Mouse (Mus musculus) midbrain, embryonic 14.5 days (tissue): Measurements from ENCODE around the gene Herc1. TPM values are rescaled to one million over a fixed set of nuclear protein-coding genes. Genes with fewer than 3 reads are reported as not detected.
"Not testable (repeated sequence)": the region's sequence is repeated elsewhere in the genome, so short reads cannot be mapped to it uniquely, and the experiment has no call there.

Experiments
- ATAC-seq: fragments of 200-750 bp; cut with Nextera tagmentation; 2 replicates; pipeline ENCODE4 v1.8.0; 2017; ENCODE audit warnings: moderate number of reproducible peaks, moderate library complexity; ENCODE audit not compliant: low FRiP score, low TSS enrichment
- DNase-seq: peaks from one replicate; pipeline ENCODE4 v3.0.0-alpha.2; 2015
- H3K27ac ChIP-seq: fragments of 300-500 bp; sonication (generic); replicated peaks from 2 replicates; pipeline ENCODE4 v1.5.1; 2014; ENCODE audit warnings: mild to moderate bottlenecking, low read depth, low read length, moderate library complexity
- H3K27me3 ChIP-seq: fragments of 300-500 bp; sonication (generic); 2 replicates; pipeline ENCODE4 v1.6.1; 2014; ENCODE audit warnings: low read length, control low read depth, mixed read lengths; ENCODE audit not compliant: control insufficient read depth, insufficient read depth
- H3K36me3 ChIP-seq: fragments of 300-500 bp; sonication (generic); 2 replicates; pipeline ENCODE4 v1.6.1; 2014; ENCODE audit warnings: low read length, control low read depth; ENCODE audit not compliant: control insufficient read depth, insufficient read depth
- H3K4me1 ChIP-seq: fragments of 300-500 bp; sonication (generic); 2 replicates; pipeline ENCODE4 v1.6.1; 2014; ENCODE audit warnings: mild to moderate bottlenecking, antibody characterized with exemption, low read length, control low read depth; ENCODE audit not compliant: control insufficient read depth, insufficient read depth
- H3K4me2 ChIP-seq: fragments of 300-500 bp; sonication (generic); 2 replicates; pipeline ENCODE4 v1.6.1; 2014; ENCODE audit warnings: mild to moderate bottlenecking, low read length, moderate library complexity
- H3K4me3 ChIP-seq: fragments of 300-500 bp; sonication (generic); replicated peaks from 2 replicates; pipeline ENCODE4 v1.5.1; 2014; ENCODE audit warnings: low read depth, low read length
- H3K9ac ChIP-seq: fragments of 300-500 bp; sonication (generic); replicated peaks from 2 replicates; pipeline ENCODE4 v1.6.1; 2014; ENCODE audit warnings: mild to moderate bottlenecking, low read length, moderate library complexity
- H3K9me3 ChIP-seq: fragments of 300-500 bp; sonication (generic); 2 replicates; pipeline ENCODE4 v1.6.1; 2016; ENCODE audit warnings: low read length, control low read depth, mixed read lengths; ENCODE audit not compliant: control insufficient read depth
- WGBS: fragments of 180-500 bp; shearing (Covaris S2); extraction: QIAGEN DNeasy Blood & Tissue Kit; methylation state at CpG from one replicate; pipeline ENCODE4 v1.1.7; 2014; 5-methylcytosine and 5-hydroxymethylcytosine counted together
- polyA plus RNA-seq: library from polyadenylated mRNA; unstranded; fragments of >200 nt; fragmentation: Nextera tagmentation; extraction: Ambion mirVana; gene quantifications from 2 replicates; pipeline ENCODE4 v1.2.1, GENCODE M21; 2014

Herc1 gene
- polyA plus RNA-seq, 1 experiment from 2014 or later, result 64.1 TPM

DNA sequence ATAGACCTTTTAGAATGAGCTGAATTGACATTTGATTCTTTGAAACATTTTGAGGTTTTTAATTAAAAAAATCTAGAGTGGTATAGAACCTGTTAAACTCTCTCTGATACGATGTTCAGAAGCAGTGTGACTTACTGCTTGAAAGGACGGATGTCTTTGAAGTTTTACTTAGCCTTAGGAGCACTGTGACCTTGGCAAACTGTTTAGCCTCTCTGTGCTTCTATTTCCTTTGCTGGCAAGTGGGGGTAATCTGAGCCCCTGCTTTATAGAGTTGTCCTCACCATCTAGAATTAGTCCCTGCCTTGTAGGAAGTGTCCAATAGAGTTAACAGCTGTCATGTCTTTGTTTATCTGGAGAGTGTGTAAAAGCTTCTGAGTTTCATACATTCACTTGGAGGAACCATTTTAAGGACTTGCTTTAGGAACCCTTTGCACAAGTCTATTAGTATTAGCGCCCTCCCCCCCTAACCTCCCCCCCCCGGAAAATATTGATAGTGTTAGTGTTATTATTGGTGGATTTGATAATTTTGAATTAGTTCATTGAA, 18.7 kb downstream of the Herc1 start:
- Histone ChIP-seq H3K9ac (no peak overlapping the region), H3K9me3 (no peaks in the 10 kb centered on the region), H3K4me3 (no peak overlapping the region), H3K27ac (no peak overlapping the region), H3K27me3 (no peaks in the 10 kb centered on the region), H3K36me3 (peaks cover 16% of the 10 kb centered on the region; the same call in 1 of the 2 replicates), H3K4me1 (no peaks in the 10 kb centered on the region), H3K4me2 (no peak overlapping the region)
- WGBS, result 70% methylated on average over 4 of the region's 4 CpGs
- DNase-seq (no peak), ATAC-seq (no peak)

GRCm38 (mm10) chr9:66370334-66370733, 20.1 kb downstream of the Herc1 start:
- H3K27me3 ChIP-seq, result no peaks in the 10 kb centered on the region
- H3K4me1 ChIP-seq, result no peaks in the 10 kb centered on the region
- no peak overlapping the region for H3K4me2 ChIP-seq
- no peak for DNase-seq
- WGBS, result 83% methylated on average over 3 of the region's 3 CpGs
- H3K27ac ChIP-seq, result no peak overlapping the region
- no peak for ATAC-seq
- no peak overlapping the region for H3K9ac ChIP-seq
- H3K36me3 ChIP-seq, result peaks cover 20% of the 10 kb centered on the region; the same call in 1 of the 2 replicates
- no peak overlapping the region for H3K4me3 ChIP-seq
- H3K9me3 ChIP-seq, result no peaks in the 10 kb centered on the region

DNA sequence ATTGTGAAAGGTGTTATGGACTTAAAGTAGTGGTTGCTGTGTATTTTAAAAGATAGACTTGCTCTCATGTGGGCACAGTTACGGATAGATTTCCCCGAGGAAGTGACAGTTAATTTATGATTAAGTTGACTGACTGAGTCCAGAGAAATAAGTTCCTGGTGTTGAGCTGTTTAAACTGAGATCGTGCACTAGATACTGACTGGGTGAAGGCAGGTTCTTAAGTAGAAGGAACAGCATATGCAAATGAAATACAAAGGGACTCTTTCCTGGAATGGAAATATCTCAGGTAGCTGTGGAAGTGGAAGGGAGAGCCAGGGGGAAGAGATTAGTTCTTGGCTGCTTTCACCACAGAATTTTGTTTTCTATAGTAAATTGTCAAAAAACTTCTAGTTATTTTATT, 20.6 kb downstream of the Herc1 start:
- H3K27ac ChIP-seq, result no peak overlapping the region
- WGBS, result 86% methylated on average over 3 of the region's 3 CpGs
- H3K27me3 ChIP-seq, result no peaks in the 10 kb centered on the region
- H3K4me2 ChIP-seq, result no peak overlapping the region
- H3K36me3 ChIP-seq, result peaks cover 20% of the 10 kb centered on the region; the same call in 1 of the 2 replicates
- DNase-seq (no peak), ATAC-seq (no peak)
- H3K9ac ChIP-seq, result no peak overlapping the region
- no peak overlapping the region for H3K4me3 ChIP-seq
- no peaks in the 10 kb centered on the region for H3K9me3 ChIP-seq
- no peaks in the 10 kb centered on the region for H3K4me1 ChIP-seq

GRCm38 (mm10) chr9:66373432-66373831, 23.2 kb downstream of the Herc1 start:
- no peak overlapping the region for H3K27ac ChIP-seq
- DNase-seq, result no peak
- H3K4me3 ChIP-seq, result no peak overlapping the region
- no peaks in the 10 kb centered on the region for H3K27me3 ChIP-seq
- no peak overlapping the region for H3K9ac ChIP-seq
- no peaks in the 10 kb centered on the region for H3K9me3 ChIP-seq
- no peaks in the 10 kb centered on the region for H3K4me1 ChIP-seq
- H3K4me2 ChIP-seq, result no peak overlapping the region
- peaks cover 24% of the 10 kb centered on the region; the same call in 1 of the 2 replicates for H3K36me3 ChIP-seq
- no peak for ATAC-seq
- WGBS, result 96% methylated on average over 3 of the region's 3 CpGs

DNA sequence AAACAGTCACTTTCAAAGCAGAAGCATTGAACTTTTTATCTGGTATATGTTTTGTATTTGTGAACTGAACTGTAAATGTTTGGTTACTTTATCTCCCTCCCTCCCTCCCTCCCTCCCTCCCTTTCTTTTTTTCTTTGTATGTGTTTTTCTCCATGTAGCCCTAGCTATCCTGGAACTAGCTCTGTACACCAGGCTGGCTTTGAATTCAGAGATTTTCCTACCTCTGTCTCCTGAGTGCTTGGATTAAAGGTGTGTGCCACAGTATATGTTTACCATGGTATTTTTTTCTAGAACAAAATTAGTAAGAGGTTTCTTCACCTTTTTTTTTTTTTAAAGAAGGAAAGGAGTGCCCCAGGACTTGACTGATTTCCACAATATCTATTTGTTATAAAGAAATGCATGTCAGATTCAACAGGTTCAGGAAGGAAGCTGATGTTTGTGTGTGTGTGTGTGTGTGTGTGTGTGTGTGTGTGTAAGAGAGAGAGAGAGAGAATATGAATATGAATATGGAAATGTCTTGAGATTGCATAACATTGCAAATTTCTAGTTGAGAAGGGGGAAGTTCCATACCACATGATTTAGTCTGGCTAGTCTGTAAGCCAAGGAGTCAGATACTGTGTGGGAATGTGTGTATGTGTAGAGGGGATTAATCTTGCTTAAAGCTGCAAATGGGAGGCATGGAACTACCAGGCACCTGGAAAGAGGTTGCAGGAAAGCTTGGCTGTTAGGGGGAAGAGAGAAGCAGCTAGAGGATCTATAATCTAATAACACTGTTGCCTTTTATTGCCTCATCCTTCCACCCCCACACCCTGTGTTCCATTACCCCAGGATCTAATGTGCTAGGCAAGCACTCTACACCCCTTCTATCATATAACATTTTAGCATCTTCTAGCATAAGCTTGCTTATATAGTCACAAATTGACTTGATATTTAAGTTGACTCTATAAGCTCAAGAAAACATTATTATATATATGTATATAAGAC, 24.5 kb downstream of the Herc1 start:
- Histone ChIP-seq H3K4me1 (no peaks in the 10 kb centered on the region), H3K27ac (no peak overlapping the region), H3K4me3 (no peak overlapping the region), H3K36me3 (peaks cover 24% of the 10 kb centered on the region; the same call in 1 of the 2 replicates), H3K27me3 (no peaks in the 10 kb centered on the region), H3K4me2 (no peak overlapping the region), H3K9me3 (no peaks in the 10 kb centered on the region), H3K9ac (no peak overlapping the region)
- no peak for ATAC-seq
- no peak for DNase-seq

DNA sequence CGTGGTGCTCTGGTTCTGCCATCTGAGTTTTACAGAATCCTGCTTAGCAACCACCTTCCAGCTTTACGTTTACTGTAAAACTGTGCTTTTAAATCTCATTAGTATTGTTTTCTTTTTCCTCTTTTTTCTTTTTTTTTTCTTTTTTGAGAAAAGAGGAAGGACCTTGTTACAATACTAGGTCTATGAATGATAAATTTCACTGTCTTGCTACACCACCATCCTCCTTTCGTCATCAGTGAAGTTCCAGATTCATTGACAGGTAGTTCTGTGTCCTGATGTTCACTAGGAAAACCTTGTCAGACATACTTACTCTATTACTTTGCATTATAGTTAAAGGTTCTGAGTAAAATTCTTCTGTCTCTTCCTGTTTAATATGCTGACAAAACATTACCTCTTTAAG, 33.2 kb downstream of the Herc1 start:
- Histone ChIP-seq H3K27ac (no peak overlapping the region), H3K36me3 (peaks cover 22% of the 10 kb centered on the region), H3K4me3 (no peak overlapping the region), H3K9ac (no peak overlapping the region), H3K4me1 (no peaks in the 10 kb centered on the region), H3K27me3 (no peaks in the 10 kb centered on the region), H3K4me2 (no peak overlapping the region), H3K9me3 (no peaks in the 10 kb centered on the region)
- 91% methylated on average over 3 of the region's 3 CpGs for WGBS
- DNase-seq, result no peak
- ATAC-seq, result no peak

DNA sequence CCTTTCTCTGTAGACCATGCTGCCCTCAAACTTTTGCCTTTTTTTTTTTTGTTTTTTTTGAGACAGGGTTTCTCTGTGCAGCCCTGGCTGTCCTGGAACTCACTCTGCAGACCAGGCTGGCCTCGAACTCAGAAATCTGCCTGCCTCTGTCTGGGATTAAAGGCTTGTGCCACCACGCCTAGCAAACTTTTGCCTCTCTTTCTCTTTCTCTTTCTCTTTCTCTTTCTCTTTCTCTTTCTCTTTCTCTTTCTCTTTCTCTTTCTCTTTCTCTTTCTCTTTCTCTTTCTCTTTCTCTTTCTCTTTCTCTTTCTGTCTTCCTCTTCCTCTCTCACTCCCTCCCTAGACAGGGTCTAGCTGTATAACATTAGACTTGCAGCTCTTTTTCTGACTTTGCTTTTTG, 40.1 kb downstream of the Herc1 start:
- not testable (repeated sequence) for H3K9ac ChIP-seq, H3K27ac ChIP-seq, H3K4me3 ChIP-seq, DNase-seq, H3K4me2 ChIP-seq, H3K9me3 ChIP-seq, ATAC-seq, H3K27me3 ChIP-seq, H3K4me1 ChIP-seq
- WGBS, result 88% methylated on average over 2 of the region's 2 CpGs
- H3K36me3 ChIP-seq, result peaks cover 46% of the 10 kb centered on the region

DNA sequence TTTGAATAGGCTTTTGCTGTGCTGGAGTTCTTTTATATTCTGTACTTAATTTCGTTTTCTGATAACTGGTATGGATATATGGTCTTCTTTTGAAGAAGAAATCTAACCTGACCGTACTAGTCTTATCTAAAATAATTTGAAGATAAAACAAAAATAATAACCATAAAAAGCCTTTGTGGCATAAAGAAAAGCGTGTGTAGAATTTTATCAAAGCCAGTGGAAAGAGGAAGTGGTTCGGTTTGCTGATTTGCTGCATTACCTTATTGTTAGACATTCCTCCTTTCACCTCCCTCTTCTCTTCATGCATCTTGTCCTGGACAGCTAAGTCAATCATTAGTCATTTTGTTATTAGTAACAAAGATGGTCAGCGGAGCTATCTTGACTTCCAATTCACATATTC, 43.1 kb downstream of the Herc1 start:
- peaks cover 47% of the 10 kb centered on the region for H3K36me3 ChIP-seq
- no peak for ATAC-seq
- no peak overlapping the region for H3K27ac ChIP-seq
- no peaks in the 10 kb centered on the region for H3K27me3 ChIP-seq
- H3K4me1 ChIP-seq, result no peaks in the 10 kb centered on the region
- no peaks in the 10 kb centered on the region for H3K9me3 ChIP-seq
- 97% methylated on average over 5 of the region's 5 CpGs for WGBS
- H3K4me3 ChIP-seq, result no peak overlapping the region
- no peak overlapping the region for H3K9ac ChIP-seq
- no peak for DNase-seq
- H3K4me2 ChIP-seq, result no peak overlapping the region

GRCm38 (mm10) chr9:66423492-66423891, 73.2 kb downstream of the Herc1 start:
- Histone ChIP-seq H3K4me2 (no peak overlapping the region), H3K4me3 (no peak overlapping the region), H3K27ac (no peak overlapping the region), H3K9me3 (no peaks in the 10 kb centered on the region), H3K4me1 (no peaks in the 10 kb centered on the region), H3K9ac (no peak overlapping the region), H3K36me3 (peaks cover 28% of the 10 kb centered on the region), H3K27me3 (no peaks in the 10 kb centered on the region)
- no peak for ATAC-seq
- no peak for DNase-seq
